Mouse (Mus musculus) myocyte (in vitro differentiated cells): ENCODE measurements around the gene Rpl41. TPM values are rescaled to one million over a fixed set of nuclear protein-coding genes. Genes with fewer than 3 reads are reported as not detected.

Experiments used
- H3K27me3 ChIP-seq: one replicate; pipeline ENCODE4 v1.6.1; 2011; ENCODE audit not compliant: control insufficient read depth, insufficient read depth, insufficient read length
- H3K36me3 ChIP-seq: one replicate; pipeline ENCODE4 v1.6.1; 2011; ENCODE audit not compliant: control insufficient read depth, insufficient read depth
- H3K4me2 ChIP-seq: one replicate; pipeline ENCODE4 v1.6.1; 2011; ENCODE audit warnings: low read depth, control low read depth
- H3K4me3 ChIP-seq: one replicate; pipeline ENCODE4 v1.5.1; 2011; ENCODE audit warnings: mild to moderate bottlenecking, control low read depth, moderate library complexity
- H3K79me2 ChIP-seq: one replicate; pipeline ENCODE4 v1.6.1; 2011; ENCODE audit not compliant: control insufficient read depth, insufficient read depth
- H3ac ChIP-seq: one replicate; pipeline ENCODE4 v1.6.1; 2011; ENCODE audit not compliant: control insufficient read depth, insufficient read length
- CEBPB ChIP-seq: IDR thresholded peaks from 2 replicates; pipeline ENCODE4 v1.6.1; 2011; ENCODE audit warnings: mild to moderate bottlenecking, moderate library complexity; ENCODE audit not compliant: poor library complexity, insufficient read depth, severe bottlenecking
- E2F4 ChIP-seq: IDR thresholded peaks from one replicate; pipeline ENCODE4 v1.6.1; 2011; ENCODE audit warnings: mild to moderate bottlenecking, control low read depth, moderate library complexity; ENCODE audit not compliant: insufficient read depth
- MAX ChIP-seq: IDR thresholded peaks from one replicate; pipeline ENCODE4 v1.6.1; 2011; ENCODE audit warnings: low read depth, mild to moderate bottlenecking, control low read depth
- MYOD1 ChIP-seq, 3 experiments: IDR thresholded peaks; one replicate each; pipeline ENCODE4 v1.6.1; 2011; ENCODE audit warnings: control low read depth in 2 of 3, low read depth in 2 of 3, mild to moderate bottlenecking in 2 of 3, moderate library complexity in 1 of 3; ENCODE audit not compliant: insufficient read length in 2 of 3, control insufficient read depth in 1 of 3
- MYOG ChIP-seq, 3 experiments: IDR thresholded peaks; one replicate each; pipeline ENCODE4 v1.6.1; 2011; ENCODE audit warnings: control low read depth in 2 of 3, low read depth in 2 of 3, mild to moderate bottlenecking in 2 of 3; ENCODE audit not compliant: insufficient read length in 2 of 3, control insufficient read depth in 1 of 3, insufficient read depth in 1 of 3
- POLR2A ChIP-seq: IDR thresholded peaks from one replicate; pipeline ENCODE4 v1.6.1; 2011; ENCODE audit warnings: low read depth, mild to moderate bottlenecking, control low read depth, moderate library complexity; ENCODE audit not compliant: insufficient read length
- POLR2AphosphoS2 ChIP-seq: IDR thresholded peaks from one replicate; pipeline ENCODE4 v1.6.1; 2011; ENCODE audit warnings: low read depth, control low read depth; ENCODE audit not compliant: insufficient read length
- REST ChIP-seq: IDR thresholded peaks from one replicate; pipeline ENCODE4 v1.6.1; 2011; ENCODE audit warnings: mild to moderate bottlenecking, control low read depth, moderate library complexity; ENCODE audit not compliant: insufficient read depth, insufficient read length
- SRF ChIP-seq: IDR thresholded peaks from one replicate; pipeline ENCODE4 v1.6.1; 2011; ENCODE audit warnings: low read depth; ENCODE audit not compliant: control insufficient read depth, insufficient read length
- TCF12 ChIP-seq: IDR thresholded peaks from one replicate; pipeline ENCODE4 v1.6.1; 2011; ENCODE audit warnings: mild to moderate bottlenecking, control low read depth; ENCODE audit not compliant: poor library complexity, insufficient read depth, severe bottlenecking
- TCF3 ChIP-seq: IDR thresholded peaks from one replicate; pipeline ENCODE4 v1.6.1; 2011; ENCODE audit warnings: low read depth, control low read depth; ENCODE audit not compliant: insufficient read length
- USF1 ChIP-seq: IDR thresholded peaks from one replicate; pipeline ENCODE4 v1.6.1; 2011; ENCODE audit warnings: low read depth, mild to moderate bottlenecking, control low read depth, moderate library complexity
- polyA plus RNA-seq: library from polyadenylated mRNA; unstranded; fragments of >200 nt; fragmentation: generic; extraction: Trizol; gene quantifications from one replicate; pipeline ENCODE4 v1.2.1, GENCODE M21; 2012; ENCODE audit warnings: missing spikeins

Rpl41 gene
- polyA plus RNA-seq, 1 experiment: 12,553 TPM

GRCm38 (mm10) chr10:128524732-128525662 lies 24.1 kb downstream of the Rpl41 start:
- Histone ChIP-seq H3K27me3 (no peaks in the 10 kb centered on the region), H3K4me3 (peak overlapping the region; percentile 99), H3K36me3 (peaks cover 28% of the 10 kb centered on the region), H3ac (peak overlapping the region; percentile 47), H3K79me2 (peaks cover 25% of the 10 kb centered on the region), H3K4me2 (peak overlapping the region; percentile 95)
- no peak for TF ChIP-seq TCF3
- peak; percentile 8 for TF ChIP-seq POLR2A
- TF ChIP-seq SRF: no peak
- no peak for TF ChIP-seq USF1
- TF ChIP-seq MYOG (IDR thresholded peaks at IDR 0.05; ENCODE audit: control insufficient read depth in 1 of 3, insufficient read depth in 1 of 3, insufficient read length in 2 of 3, low read depth in 2 of 3): peak in 2 of 3 experiments; percentile 0 to 38
- peak in 1 of 3 experiments; percentile 61 for TF ChIP-seq MYOD1 (IDR thresholded peaks at IDR 0.05; ENCODE audit: control insufficient read depth in 1 of 3, insufficient read length in 2 of 3, low read depth in 2 of 3)
- TF ChIP-seq CEBPB: no peak
- no peak for TF ChIP-seq REST
- TF ChIP-seq E2F4: no peak
- TF ChIP-seq POLR2AphosphoS2: peak; percentile 27
- no peak for TF ChIP-seq TCF12
- no peak for TF ChIP-seq MAX

- peak overlapping the region; percentile 95 for H3K4me2 ChIP-seq
- TF ChIP-seq POLR2AphosphoS2: no peak
- no peak for TF ChIP-seq SRF
- TF ChIP-seq MAX: no peak
- TF ChIP-seq E2F4: no peak
- no peak for TF ChIP-seq TCF12
- no peak for TF ChIP-seq MYOD1 (IDR thresholded peaks at IDR 0.05; ENCODE audit: control insufficient read depth in 1 of 3, insufficient read length in 2 of 3, low read depth in 2 of 3)
- no peak for TF ChIP-seq POLR2A
- TF ChIP-seq REST: no peak
- no peak for TF ChIP-seq TCF3
- no peak for TF ChIP-seq MYOG (IDR thresholded peaks at IDR 0.05; ENCODE audit: control insufficient read depth in 1 of 3, insufficient read depth in 1 of 3, insufficient read length in 2 of 3, low read depth in 2 of 3)
- no peak for TF ChIP-seq USF1
- TF ChIP-seq CEBPB: no peak
- no peaks in the 10 kb centered on the region for H3K27me3 ChIP-seq
- peaks cover 35% of the 10 kb centered on the region for H3K36me3 ChIP-seq
- peak overlapping the region; percentile 99 for H3K4me3 ChIP-seq
- H3K79me2 ChIP-seq: peaks cover 25% of the 10 kb centered on the region
- H3ac ChIP-seq: peak overlapping the region; percentile 47
These were observed 24.9 kb downstream of the Rpl41 start for GRCm38 (mm10) chr10:128524111-128524731.

- H3ac ChIP-seq: no peak overlapping the region
- peaks cover 25% of the 10 kb centered on the region for H3K79me2 ChIP-seq
- H3K4me2 ChIP-seq: no peak overlapping the region
- peaks cover 53% of the 10 kb centered on the region for H3K36me3 ChIP-seq
- TF ChIP-seq TCF12 (no peak), USF1 (no peak), MYOD1 (IDR thresholded peaks at IDR 0.05; ENCODE audit: control insufficient read depth in 1 of 3, insufficient read length in 2 of 3, low read depth in 2 of 3) (no peak), E2F4 (no peak), CEBPB (no peak), REST (no peak), MYOG (IDR thresholded peaks at IDR 0.05; ENCODE audit: control insufficient read depth in 1 of 3, insufficient read depth in 1 of 3, insufficient read length in 2 of 3, low read depth in 2 of 3) (no peak), SRF (no peak), POLR2AphosphoS2 (no peak), TCF3 (no peak), POLR2A (no peak), MAX (no peak)
- no peaks in the 10 kb centered on the region for H3K27me3 ChIP-seq
- no peak overlapping the region for H3K4me3 ChIP-seq
These were observed 26.8 kb downstream of the Rpl41 start for GRCm38 (mm10) chr10:128522351-128522750.

GRCm38 (mm10) chr10:128520591-128520990 lies 28.5 kb downstream of the Rpl41 start:
- H3K36me3 ChIP-seq: peaks cover 65% of the 10 kb centered on the region

More at GRCm38 (mm10) chr10:128520591-128520990, 28.5 kb downstream of the Rpl41 start:
- no peak overlapping the region for H3K4me3 ChIP-seq
- H3ac ChIP-seq: no peak overlapping the region
- peaks cover 25% of the 10 kb centered on the region for H3K79me2 ChIP-seq
- H3K4me2 ChIP-seq: no peak overlapping the region
- no peaks in the 10 kb centered on the region for H3K27me3 ChIP-seq
- no peak for TF ChIP-seq MYOG (IDR thresholded peaks at IDR 0.05; ENCODE audit: control insufficient read depth in 1 of 3, insufficient read depth in 1 of 3, insufficient read length in 2 of 3, low read depth in 2 of 3)
- no peak for TF ChIP-seq CEBPB
- no peak for TF ChIP-seq SRF
- TF ChIP-seq MYOD1 (IDR thresholded peaks at IDR 0.05; ENCODE audit: control insufficient read depth in 1 of 3, insufficient read length in 2 of 3, low read depth in 2 of 3): no peak
- TF ChIP-seq POLR2AphosphoS2: no peak
- TF ChIP-seq E2F4: no peak
- no peak for TF ChIP-seq USF1
- TF ChIP-seq POLR2A: no peak
- no peak for TF ChIP-seq MAX
- no peak for TF ChIP-seq TCF12
- TF ChIP-seq REST: no peak
- TF ChIP-seq TCF3: no peak
